Mouse (Mus musculus): ENCODE data around the gene Vldlr. TPM values are rescaled to one million over a fixed set of nuclear protein-coding genes. Genes with fewer than 3 reads are reported as not detected.

Gene Vldlr
- polyA plus RNA-seq, 1 experiment from 2014 or later, result 6.7 TPM

GRCm38 (mm10) chr19:27216767-27217403 lies 601 bp downstream of the Vldlr start:
- H3K4me3 ChIP-seq (ENCODE audit: low read depth, low read length), result peak overlapping the region; percentile 67
- no peaks in the 10 kb centered on the region for H3K4me1 ChIP-seq (replicated peaks; ENCODE audit: control insufficient read depth, insufficient read depth)
- WGBS, result under 1% methylated on average over 51 of the region's 62 CpGs
- peak overlapping the region; percentile 70 for H3K9ac ChIP-seq (ENCODE audit: low read length)
- DNase-seq (ENCODE audit: low spot score), result peak; percentile 83
- no peaks in the 10 kb centered on the region for H3K36me3 ChIP-seq (ENCODE audit: control insufficient read depth, insufficient read depth, low read length)
- peak overlapping the region; percentile 41 for H3K27ac ChIP-seq (replicated peaks)
- no peaks in the 10 kb centered on the region for H3K9me3 ChIP-seq (ENCODE audit: control insufficient read depth, low read length)
- TF ChIP-seq EP300 (optimal IDR thresholded peaks at IDR 0.05), result no peak
- peak; percentile 69 for TF ChIP-seq CTCF (IDR thresholded peaks at IDR 0.05; ENCODE audit: low read depth)
- no peaks in the 10 kb centered on the region for H3K27me3 ChIP-seq (ENCODE audit: control insufficient read depth, insufficient read depth, low read length)
- peak; percentile 90 for ATAC-seq (ENCODE audit: low FRiP score, low TSS enrichment)
- peak overlapping the region; percentile 92 for H3K4me2 ChIP-seq (replicated peaks; ENCODE audit: low read depth)

- DNase-seq (ENCODE audit: low spot score) (peak; percentile 68), ATAC-seq (ENCODE audit: low FRiP score, low TSS enrichment) (peak; percentile 50)
- Histone ChIP-seq H3K9ac (ENCODE audit: low read length) (peak overlapping the region; percentile 70), H3K4me3 (ENCODE audit: low read depth, low read length) (peak overlapping the region; percentile 67), H3K9me3 (ENCODE audit: control insufficient read depth, low read length) (no peaks in the 10 kb centered on the region), H3K4me1 (replicated peaks; ENCODE audit: control insufficient read depth, insufficient read depth) (no peaks in the 10 kb centered on the region), H3K36me3 (ENCODE audit: control insufficient read depth, insufficient read depth, low read length) (no peaks in the 10 kb centered on the region), H3K4me2 (replicated peaks; ENCODE audit: low read depth) (peak overlapping the region; percentile 92), H3K27ac (replicated peaks) (peak overlapping the region; percentile 41), H3K27me3 (ENCODE audit: control insufficient read depth, insufficient read depth, low read length) (no peaks in the 10 kb centered on the region)
- WGBS, result 0% methylated on average over 48 of the region's 52 CpGs
- TF ChIP-seq CTCF (IDR thresholded peaks at IDR 0.05; ENCODE audit: low read depth) (no peak), EP300 (optimal IDR thresholded peaks at IDR 0.05) (no peak)
These were observed 1.2 kb downstream of the Vldlr start for GRCm38 (mm10) chr19:27217404-27217940.

DNA sequence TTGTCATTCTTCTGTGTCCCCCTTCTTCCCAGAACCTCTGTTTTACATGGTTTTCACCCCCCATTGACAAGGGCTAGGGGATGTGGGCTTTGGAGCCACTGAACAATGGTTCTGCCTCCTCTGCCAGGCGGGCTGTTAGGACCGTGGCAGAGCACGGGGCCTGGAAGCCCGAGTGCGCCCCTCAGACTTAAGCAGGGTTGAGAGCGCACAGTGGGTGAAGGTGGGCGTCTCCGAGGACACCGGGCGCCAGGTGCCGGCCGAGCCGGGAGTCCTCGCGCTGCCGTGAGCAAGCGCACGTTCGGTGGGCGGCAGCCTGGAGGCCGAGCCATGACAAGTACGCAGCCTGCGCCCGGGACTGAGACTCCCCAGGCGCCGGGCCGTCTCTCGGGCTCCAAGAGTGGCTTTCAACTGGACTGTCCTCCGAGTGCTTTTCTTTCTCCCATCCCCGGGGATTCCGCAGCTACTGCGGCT lies 1.7 kb downstream of the Vldlr start:
- WGBS, result 1% methylated on average over 32 of the region's 32 CpGs
- Histone ChIP-seq H3K9me3 (ENCODE audit: control insufficient read depth, low read length) (no peaks in the 10 kb centered on the region), H3K27ac (replicated peaks) (peak overlapping the region; percentile 41; the same call in 1 of the 2 replicates), H3K36me3 (ENCODE audit: control insufficient read depth, insufficient read depth, low read length) (no peaks in the 10 kb centered on the region), H3K27me3 (ENCODE audit: control insufficient read depth, insufficient read depth, low read length) (no peaks in the 10 kb centered on the region), H3K4me2 (replicated peaks; ENCODE audit: low read depth) (peak overlapping the region; percentile 92), H3K4me3 (ENCODE audit: low read depth, low read length) (peak overlapping the region; percentile 67), H3K9ac (ENCODE audit: low read length) (peak overlapping the region; percentile 70), H3K4me1 (replicated peaks; ENCODE audit: control insufficient read depth, insufficient read depth) (no peaks in the 10 kb centered on the region)
- peak; percentile 53 for DNase-seq (ENCODE audit: low spot score)
- TF ChIP-seq CTCF (IDR thresholded peaks at IDR 0.05; ENCODE audit: low read depth), result no peak
- no peak for TF ChIP-seq EP300 (optimal IDR thresholded peaks at IDR 0.05)
- peak; percentile 12; the same call in 1 of the 2 replicates for ATAC-seq (ENCODE audit: low FRiP score, low TSS enrichment)

DNA sequence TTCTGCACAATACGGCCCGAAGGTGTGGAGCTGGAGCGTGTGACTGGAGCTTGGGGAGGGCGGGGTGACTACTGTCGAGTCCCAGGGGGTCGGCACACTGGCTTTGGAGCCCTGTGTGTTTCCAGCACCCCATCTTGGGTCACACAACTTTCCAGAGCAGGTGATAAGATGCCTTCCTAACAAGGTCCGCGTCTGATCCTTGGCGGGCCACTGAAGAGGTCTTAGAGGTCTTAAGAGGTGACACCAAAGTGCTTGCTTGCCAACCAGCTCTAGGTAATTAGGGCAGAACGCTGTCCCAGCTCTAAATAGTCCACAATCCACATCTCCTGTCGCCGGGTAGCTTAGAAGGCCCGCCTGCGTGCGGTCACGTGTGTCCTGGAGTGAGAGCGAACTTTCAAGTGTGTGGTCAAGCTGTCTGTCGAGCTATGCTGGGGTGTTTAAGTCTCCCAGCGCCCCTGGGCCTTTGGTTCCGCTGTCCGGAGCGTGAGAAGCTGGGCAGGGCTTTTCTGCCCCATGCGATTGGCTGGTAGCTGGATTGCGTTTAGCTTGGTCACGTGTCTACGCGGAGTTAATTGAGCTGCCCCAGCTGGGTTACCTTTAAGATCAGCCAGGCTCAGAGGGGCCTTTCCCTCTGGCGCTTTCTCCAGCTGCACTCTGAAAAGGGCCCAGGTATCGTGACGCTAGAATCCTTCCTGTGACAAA lies 2.4 kb downstream of the Vldlr start:
- Histone ChIP-seq H3K27me3 (ENCODE audit: control insufficient read depth, insufficient read depth, low read length) (no peaks in the 10 kb centered on the region), H3K4me3 (ENCODE audit: low read depth, low read length) (peak overlapping the region; percentile 67), H3K9ac (ENCODE audit: low read length) (peak overlapping the region; percentile 70), H3K4me1 (replicated peaks; ENCODE audit: control insufficient read depth, insufficient read depth) (no peaks in the 10 kb centered on the region), H3K27ac (replicated peaks) (peak overlapping the region; percentile 41), H3K9me3 (ENCODE audit: control insufficient read depth, low read length) (no peaks in the 10 kb centered on the region), H3K36me3 (ENCODE audit: control insufficient read depth, insufficient read depth, low read length) (no peaks in the 10 kb centered on the region), H3K4me2 (replicated peaks; ENCODE audit: low read depth) (peak overlapping the region; percentile 92)
- TF ChIP-seq EP300 (optimal IDR thresholded peaks at IDR 0.05) (no peak), CTCF (IDR thresholded peaks at IDR 0.05; ENCODE audit: low read depth) (no peak)
- 1% methylated on average over 30 of the region's 30 CpGs for WGBS
- DNase-seq (ENCODE audit: low spot score), result peak; percentile 81
- ATAC-seq (ENCODE audit: low FRiP score, low TSS enrichment), result peak; percentile 68

GRCm38 (mm10) chr19:27219586-27219985 lies 3.3 kb downstream of the Vldlr start:
- Histone ChIP-seq H3K4me2 (replicated peaks; ENCODE audit: low read depth) (no peak overlapping the region), H3K9me3 (ENCODE audit: control insufficient read depth, low read length) (no peaks in the 10 kb centered on the region), H3K4me3 (ENCODE audit: low read depth, low read length) (no peak overlapping the region), H3K4me1 (replicated peaks; ENCODE audit: control insufficient read depth, insufficient read depth) (no peaks in the 10 kb centered on the region), H3K36me3 (ENCODE audit: control insufficient read depth, insufficient read depth, low read length) (no peaks in the 10 kb centered on the region), H3K27ac (replicated peaks) (no peak overlapping the region), H3K9ac (ENCODE audit: low read length) (no peak overlapping the region; the same call in 1 of the 2 replicates), H3K27me3 (ENCODE audit: control insufficient read depth, insufficient read depth, low read length) (no peaks in the 10 kb centered on the region)
- ATAC-seq (ENCODE audit: low FRiP score, low TSS enrichment), result no peak
- TF ChIP-seq EP300 (optimal IDR thresholded peaks at IDR 0.05), result no peak
- TF ChIP-seq CTCF (IDR thresholded peaks at IDR 0.05; ENCODE audit: low read depth), result no peak
- no peak for DNase-seq (ENCODE audit: low spot score)
